Mouse (Mus musculus) macrophage (primary cell): ENCODE data around the gene Tax1bp3. TPM values are rescaled to one million over a fixed set of nuclear protein-coding genes. Genes with fewer than 3 reads are reported as not detected.
A peak's percentile ranks its signal among the peaks of the same experiment; 100 is the strongest.

Experiments used
- H3K27ac ChIP-seq: fragments of 350-480 bp; formaldehyde crosslinking; 2 replicates; pipeline ENCODE4 v1.9.0; 2021
- H3K36me3 ChIP-seq: fragments of 350-480 bp; formaldehyde crosslinking; 2 replicates; pipeline ENCODE4 v1.9.0; 2021; ENCODE audit errors: inconsistent target
- H3K4me3 ChIP-seq: fragments of 350-480 bp; formaldehyde crosslinking; 2 replicates; pipeline ENCODE4 v1.9.0; 2021; ENCODE audit errors: inconsistent target
- H3K79me2 ChIP-seq: fragments of 350-480 bp; formaldehyde crosslinking; 2 replicates; pipeline ENCODE4 v1.9.0; 2021; ENCODE audit errors: inconsistent target
- WGBS: methylation state at CpG from one replicate; pipeline ENCODE4 v1.1.7; 2026; ENCODE audit warnings: inconsistent platforms; ENCODE audit not compliant: missing documents; 5-methylcytosine and 5-hydroxymethylcytosine counted together
- polyA plus RNA-seq: library from polyadenylated mRNA; stranded (reverse); fragments of 250-400 nt; gene quantifications from 3 replicates; pipeline ENCODE4 v1.2.4, GENCODE M21; 2018; ENCODE audit warnings: inconsistent platforms
- total RNA-seq, 78 experiments: library from RNA; depleted of rRNA; stranded (reverse); fragments of 250-400 nt; gene quantifications; 1 replicate in 9 of 78; 2 replicates in 24 of 78; 3 replicates in 43 of 78; 4 replicates in 2 of 78; pipeline ENCODE4 v1.2.4; 2018; ENCODE audit warnings: inconsistent platforms in 56 of 78

Tax1bp3 gene
- total RNA-seq (2018; cell fraction: chromatin; rRNA removed): 10 to 100 TPM in 20 of 26 experiments, 1 to 10 TPM in 6; 2.8 to 30.3 (median 13.4) TPM
- total RNA-seq (2018; cell fraction: cytosol; rRNA removed): 10 to 100 TPM; 23.9 to 50.8 (median 36.4) TPM
- total RNA-seq (2018; cell fraction: nucleus; rRNA removed): 10 to 100 TPM in 21 of 26 experiments, 1 to 10 TPM in 5; 7.3 to 26.7 (median 16.3) TPM
- 31.5 to 54.1 TPM (median 45.7 TPM) in 3 replicates for polyA plus RNA-seq

DNA sequence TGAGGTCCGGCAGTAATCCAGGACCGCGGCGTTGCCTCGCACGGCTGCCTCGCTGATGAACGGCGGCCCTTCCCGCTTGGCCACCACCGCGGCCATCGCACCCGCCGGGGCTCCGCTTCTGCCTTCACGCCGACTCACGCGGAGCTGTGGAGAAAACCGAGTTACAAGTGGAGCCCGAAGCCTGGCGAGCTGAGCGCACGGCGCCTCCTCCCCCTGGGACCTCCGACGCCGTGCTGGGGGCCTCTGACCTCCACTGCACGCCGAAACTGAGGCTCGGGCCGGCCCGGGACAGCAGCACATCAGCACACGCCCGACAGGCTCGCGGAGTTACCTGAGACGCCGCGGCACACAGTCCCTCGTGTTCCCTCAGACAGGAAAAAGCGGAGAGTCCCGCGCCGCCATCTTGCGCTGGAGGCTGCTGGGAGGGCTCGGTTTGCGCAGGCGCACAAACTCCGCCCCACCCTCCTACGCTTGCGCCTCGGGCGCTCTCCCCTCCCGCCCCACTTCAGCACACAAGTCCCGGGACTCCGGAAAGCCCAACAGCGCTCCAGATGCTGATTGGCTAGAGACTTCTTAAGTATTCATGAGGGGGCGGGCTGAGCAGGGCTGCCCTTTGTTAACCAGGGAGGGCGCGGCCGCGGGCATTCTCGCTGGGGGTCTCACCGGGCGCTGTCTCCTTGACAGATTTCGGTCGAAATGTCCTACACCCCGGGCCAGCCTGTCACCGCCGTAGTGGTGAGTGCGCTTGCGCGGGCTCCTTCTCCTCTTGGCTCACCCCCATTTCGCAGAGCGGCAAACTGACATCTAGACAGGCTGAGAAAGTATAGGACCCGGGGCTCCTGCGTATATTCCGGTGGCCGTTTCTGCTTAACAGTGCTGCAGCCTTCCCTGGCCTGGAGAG is at the start of gene Tax1bp3, which contains the start of gene Emc6:
Tax1bp3 (plus strand) TSS at position 476 of the 901 bp plus-strand sequence.
Emc6 (minus strand) TSS at position 430 of the 901 bp plus-strand sequence.
- Histone ChIP-seq H3K27ac (peak within 1 kb of the TSS; percentile 81), H3K4me3 (peak within 1 kb of the TSS; percentile 93), H3K36me3 (no peaks in the 10 kb centered on the region; the same call in 1 of the 2 replicates), H3K79me2 (peaks cover 74% of the 10 kb centered on the region)
- under 1% methylated on average over 79 of the region's 81 CpGs for WGBS

- H3K79me2 ChIP-seq: peaks cover 64% of the 10 kb centered on the region
- 27% methylated on average over 7 of the region's 7 CpGs for WGBS
- no peak overlapping the region for H3K4me3 ChIP-seq
- H3K36me3 ChIP-seq: no peaks in the 10 kb centered on the region
- 0 out of 2 replicates have a peak overlapping the region, but pooled peaks have one; percentile 14 for H3K27ac ChIP-seq
Measured at GRCm38 (mm10) chr11:73131020-73131419, 45.9 kb upstream of the Tax1bp3 start.

DNA sequence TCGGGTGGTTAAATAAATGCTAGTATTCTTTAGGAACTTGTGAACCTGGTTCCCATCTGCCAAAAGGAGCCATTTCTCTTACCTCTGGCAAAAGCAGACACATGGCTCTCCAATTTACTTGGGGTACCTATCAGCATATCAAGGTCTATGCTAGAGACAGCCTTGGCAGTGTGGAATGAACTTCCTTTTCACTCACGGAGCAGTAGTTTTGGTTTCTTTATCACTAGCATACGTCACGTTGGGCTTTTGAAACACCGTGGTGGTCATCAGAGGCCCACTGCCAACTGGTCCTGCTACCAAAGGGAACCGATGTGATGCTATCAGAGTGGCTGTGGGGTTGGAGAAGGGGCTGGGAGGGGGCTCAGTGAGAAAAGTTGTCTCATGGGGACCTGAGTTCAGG is 43.9 kb upstream of the Tax1bp3 start:
- WGBS: 28% methylated on average over 6 of the region's 6 CpGs
- H3K36me3 ChIP-seq: no peaks in the 10 kb centered on the region

GRCm38 (mm10) chr11:73134222-73134621 is 42.7 kb upstream of the Tax1bp3 start:
- H3K4me3 ChIP-seq: no peak overlapping the region
- 87% methylated on average over 5 of the region's 5 CpGs for WGBS
- H3K79me2 ChIP-seq: peaks cover 73% of the 10 kb centered on the region
- no peak overlapping the region for H3K27ac ChIP-seq
- H3K36me3 ChIP-seq: no peaks in the 10 kb centered on the region

More for the DNA sequence above, 43.9 kb upstream of the Tax1bp3 start:
- H3K79me2 ChIP-seq: peaks cover 73% of the 10 kb centered on the region
- no peak overlapping the region for H3K27ac ChIP-seq
- no peak overlapping the region for H3K4me3 ChIP-seq

- H3K27ac ChIP-seq: peak overlapping the region; percentile 58
- H3K36me3 ChIP-seq: no peaks in the 10 kb centered on the region
- peaks cover 60% of the 10 kb centered on the region for H3K79me2 ChIP-seq
- peak overlapping the region; percentile 70 for H3K4me3 ChIP-seq
- 26% methylated on average over 6 of the region's 6 CpGs for WGBS
Measured at GRCm38 (mm10) chr11:73136587-73136986, 40.3 kb upstream of the Tax1bp3 start.

DNA sequence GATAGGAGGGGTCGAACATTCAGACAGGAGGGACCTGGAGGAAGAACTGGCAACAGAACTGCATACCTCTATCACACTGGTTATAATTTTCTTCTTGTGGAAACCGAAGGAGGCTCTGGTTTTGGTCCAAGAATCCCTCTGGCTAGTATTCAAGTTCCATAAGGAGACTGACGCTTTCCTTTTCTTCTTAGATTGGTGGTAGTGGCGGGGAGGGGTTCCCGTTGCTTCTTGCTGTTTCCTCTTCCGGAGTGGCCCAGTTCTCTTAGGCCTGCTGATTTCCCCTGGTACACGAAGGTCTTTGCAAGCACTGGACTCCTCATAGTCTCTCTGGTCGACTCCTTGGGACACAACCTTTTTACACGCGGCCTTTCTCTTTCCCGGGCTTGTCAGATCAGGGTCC is 39.8 kb upstream of the Tax1bp3 start:
- Histone ChIP-seq H3K27ac (peak overlapping the region; percentile 58), H3K36me3 (no peaks in the 10 kb centered on the region)
- 3% methylated on average over 11 of the region's 11 CpGs for WGBS

GRCm38 (mm10) chr11:73137591-73138501 is 39.0 kb upstream of the Tax1bp3 start, which contains the start of gene Haspin:
Gene Haspin (minus strand): TSS chr11:73138294.
- H3K36me3 ChIP-seq: no peaks in the 10 kb centered on the region
- under 1% methylated on average over 66 of the region's 84 CpGs for WGBS
- peaks cover 49% of the 10 kb centered on the region for H3K79me2 ChIP-seq
- H3K4me3 ChIP-seq: peak within 1 kb of the TSS; percentile 70
- peak within 1 kb of the TSS; percentile 58 for H3K27ac ChIP-seq

More for the DNA sequence above, 39.8 kb upstream of the Tax1bp3 start:
- H3K79me2 ChIP-seq: peaks cover 56% of the 10 kb centered on the region
- peak overlapping the region; percentile 70 for H3K4me3 ChIP-seq

- H3K36me3 ChIP-seq: no peaks in the 10 kb centered on the region
- 100% methylated on average over 1 of the region's 1 CpGs for WGBS
- no peak overlapping the region for H3K27ac ChIP-seq
- no peaks in the 10 kb centered on the region for H3K79me2 ChIP-seq
- H3K4me3 ChIP-seq: no peak overlapping the region
Measured at GRCm38 (mm10) chr11:73144261-73144681, 32.6 kb upstream of the Tax1bp3 start.

DNA sequence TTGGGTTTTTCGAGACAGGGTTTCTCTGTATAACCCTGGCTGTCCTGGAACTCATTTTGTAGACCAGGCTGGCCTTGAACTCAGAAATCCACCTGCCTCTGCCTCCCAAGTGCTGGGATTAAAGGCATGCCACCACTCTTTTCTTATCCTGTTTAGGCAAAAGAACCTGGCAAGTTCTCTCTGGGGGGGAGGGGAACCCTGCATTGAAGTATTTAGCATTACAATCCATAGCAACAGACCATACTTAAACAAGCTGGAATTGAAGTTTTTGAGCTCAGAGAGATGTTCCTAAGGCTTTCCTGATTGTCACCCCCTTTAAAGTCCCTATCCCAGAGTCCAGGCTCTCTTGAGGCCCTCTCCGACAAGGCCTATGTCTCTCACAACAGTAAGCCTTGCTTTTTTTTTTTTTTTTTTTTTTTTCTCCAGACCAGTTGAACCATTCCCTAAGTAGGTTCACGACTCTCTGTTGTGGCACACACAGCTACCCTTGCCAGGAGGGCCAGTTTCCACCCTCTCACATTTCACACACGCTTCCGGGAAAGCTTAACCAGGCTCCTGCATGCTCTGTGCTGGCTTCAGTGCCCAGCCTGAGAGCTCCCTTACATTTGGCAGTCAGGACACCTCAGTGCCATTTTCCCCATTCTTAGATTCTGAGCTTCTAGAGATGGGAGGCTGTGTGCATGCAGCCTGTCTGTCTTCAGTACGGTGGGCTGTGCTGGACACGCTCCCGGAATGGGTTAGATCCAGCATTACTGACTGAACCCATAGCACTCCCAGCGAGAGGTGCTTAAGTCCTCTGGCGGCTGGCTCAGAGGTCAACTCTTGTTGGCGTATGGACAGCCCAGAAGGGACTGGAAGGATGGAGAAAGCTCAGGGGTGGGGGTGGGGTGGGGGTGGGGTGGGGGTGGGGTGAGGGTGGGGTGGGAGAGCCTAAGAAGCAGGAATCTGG is 30.6 kb upstream of the Tax1bp3 start:
- whole genome bisulfite sequencing: 92% methylated on average over 11 of the region's 11 CpGs
- Histone ChIP-seq H3K27ac (no peak overlapping the region), H3K4me3 (no peak overlapping the region), H3K36me3 (no peaks in the 10 kb centered on the region), H3K79me2 (no peaks in the 10 kb centered on the region)

DNA sequence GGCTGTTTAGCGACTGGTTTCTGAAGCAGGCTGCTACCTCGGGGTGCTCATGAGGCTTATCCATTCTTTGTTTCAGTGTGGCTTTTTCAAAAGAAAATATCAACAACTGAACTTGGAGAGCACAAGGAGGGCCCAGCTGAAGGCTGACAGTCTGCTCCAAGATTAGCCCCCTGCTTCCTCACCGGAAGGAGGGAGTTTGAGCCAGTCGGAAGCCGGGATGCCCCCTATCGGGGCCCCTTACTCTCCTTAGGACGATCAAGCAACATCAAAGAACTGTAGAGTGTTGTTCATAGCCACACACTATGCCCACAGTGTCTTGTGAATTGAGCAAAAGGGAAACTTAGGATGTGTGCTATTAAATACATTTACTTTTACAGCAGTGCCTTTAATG is 29.9 kb upstream of the Tax1bp3 start:
- H3K36me3 ChIP-seq: no peaks in the 10 kb centered on the region
- no peak overlapping the region for H3K4me3 ChIP-seq
- no peak overlapping the region for H3K27ac ChIP-seq
- WGBS: 86% methylated on average over 7 of the region's 7 CpGs
- H3K79me2 ChIP-seq: no peaks in the 10 kb centered on the region

DNA sequence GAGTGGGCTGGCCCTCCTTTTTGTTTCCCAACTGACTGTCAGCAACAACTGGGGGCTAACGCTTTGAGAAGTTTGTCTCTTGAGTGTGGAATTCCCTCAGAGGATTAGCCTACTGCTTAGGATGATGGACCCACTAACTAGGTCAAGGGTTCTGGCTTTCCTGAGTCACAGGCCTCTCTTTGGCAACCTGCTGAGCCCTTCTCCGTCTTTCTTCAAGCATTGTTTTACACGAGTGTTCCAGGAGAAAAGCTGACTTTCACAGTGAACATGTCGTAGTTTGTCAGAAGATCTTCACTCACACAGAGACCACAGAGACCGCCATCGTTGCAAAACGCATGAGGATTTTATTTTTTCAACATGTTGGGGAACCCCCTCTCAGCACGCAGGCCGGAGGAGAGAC is 28.7 kb upstream of the Tax1bp3 start:
- Histone ChIP-seq H3K4me3 (no peak overlapping the region), H3K79me2 (no peaks in the 10 kb centered on the region), H3K36me3 (no peaks in the 10 kb centered on the region), H3K27ac (no peak overlapping the region)
- 80% methylated on average over 9 of the region's 9 CpGs for WGBS

- 85% methylated on average over 6 of the region's 6 CpGs for WGBS
- no peak overlapping the region for H3K4me3 ChIP-seq
- H3K36me3 ChIP-seq: no peaks in the 10 kb centered on the region
- no peaks in the 10 kb centered on the region for H3K79me2 ChIP-seq
- no peak overlapping the region for H3K27ac ChIP-seq
Measured at GRCm38 (mm10) chr11:73155071-73155470, 21.8 kb upstream of the Tax1bp3 start.
